9 mouse cellular contexts compared by ENCODE assay signal in the genomic region with DNA sequence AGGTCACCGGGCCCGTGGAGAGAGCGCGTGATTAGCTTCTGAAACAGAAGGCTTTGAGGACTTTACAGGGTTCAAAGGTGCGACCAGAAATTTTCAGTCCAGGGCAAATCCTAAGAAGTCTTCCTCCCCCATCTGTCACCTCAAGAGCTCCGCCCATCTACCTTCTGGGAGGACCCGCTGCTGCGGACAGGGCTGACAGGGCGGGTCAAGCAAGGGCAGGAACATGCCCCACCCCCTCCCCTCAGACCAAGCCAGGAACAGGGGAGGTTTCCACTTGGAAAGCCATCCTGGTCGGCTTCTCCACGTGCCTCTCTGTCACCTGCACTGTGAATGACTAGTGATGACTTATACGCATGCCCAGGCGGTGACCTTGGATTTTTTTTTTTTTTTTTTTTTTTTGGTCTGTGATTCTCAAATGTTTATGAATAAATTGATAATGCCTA. TPM values are rescaled to one million over a fixed set of nuclear protein-coding genes. Genes with fewer than 3 reads are reported as not detected.
DNase-seq lines count a peak whose midpoint lies in the region; TF ChIP-seq lines count a peak whose summit lies in the region.
"Had no signal": no experiment of that assay in that cellular context is flagged by ENCODE, and none has a peak within 500 bp of the region (broad histone marks: within the 10 kb centered on the region; RNA-seq: fewer than 3 reads in every experiment).

No protein-coding gene starts in this region.

- intact Hi-C loops in gastrocnemius, adult 2 months (cut with DNase I): loop anchor here (1.0 to 5.0 kb wide), 4 partner anchors 98 to 311 kb away; a partner anchor contains a TSS

- H3K4me3 ChIP-seq in gastrocnemius, adult 2 months: no peak overlapping the region

- DNase-seq in adrenal gland, postnatal 14 days: peak; percentile 55
- DNase-seq in adrenal gland, adult 8-10 months: no peak
- peak; percentile 74 to 79 for DNase-seq in heart, adult 18-20 months
- DNase-seq in kidney, adult 18-20 months: peak; percentile 87
- DNase-seq in lung, postnatal 25 days (ENCODE audit: low spot score): peak; percentile 37
- DNase-seq in urinary bladder, postnatal 10 days (ENCODE audit: low spot score): no peak
- DNase-seq in spleen, postnatal 14 days (ENCODE audit: low spot score in 2 of 2): no peak
- DNase-seq in gastrocnemius, adult 2 months: no peak

- no peak overlapping the region for H3K27ac ChIP-seq in gastrocnemius, adult 2 months

- no peak for TF ChIP-seq CTCF in gastrocnemius, adult 2 months (IDR thresholded peaks at IDR 0.05)

RNA-seq across cellular contexts. Expression of a gene that starts 43.2 kb away (rescaled TPM):
- 0.11 and 0.41 TPM in 2 replicates for total RNA-seq in adrenal gland, postnatal 14 days (2021)
- 1 to 10 TPM in 2 of 4 experiments, under 1 TPM in 1, not detected in 1; 0.35 to 2.2 (median 1.5) TPM for total RNA-seq in adrenal gland, adult 8-10 months (2022)
- total RNA-seq in heart, adult 18-20 months (2021): under 1 TPM in 1 of 2 experiments, not detected in 1; 0.13 TPM
- total RNA-seq in gastrocnemius, adult 2 months (2021): not detected
- total RNA-seq: neutrophil, adult 5-6 weeks had no signal

Comparison
In these comparisons a context has a peak if more than half of its experiments do, and no peak if none do; other contexts are left out.
1. DNase-seq: peak in adrenal gland, postnatal 14 days (single experiment), heart, adult 18-20 months (2 of 2), kidney, adult 18-20 months (single experiment) and lung, postnatal 25 days (single experiment); none in adrenal gland, adult 8-10 months (single experiment), urinary bladder, postnatal 10 days (single experiment), spleen, postnatal 14 days (0 of 2) and gastrocnemius, adult 2 months (single experiment).